Mouse (Mus musculus): ENCODE data around the gene Gsta3. TPM values are rescaled to one million over a fixed set of nuclear protein-coding genes. Genes with fewer than 3 reads are reported as not detected.
"Not testable (repeated sequence)": the region's sequence is repeated elsewhere in the genome, so short reads cannot be mapped to it uniquely, and the experiment has no call there.

Gene Gsta3
- polyA plus RNA-seq, 1 experiment from 2014 or later, result 0.48 TPM

- H3K27ac ChIP-seq (ENCODE audit: low read depth, low read length); H3K4me3 ChIP-seq (ENCODE audit: low read depth, low read length); H3K9me3 ChIP-seq (ENCODE audit: control insufficient read depth, low read length); H3K4me1 ChIP-seq (ENCODE audit: control insufficient read depth, insufficient read depth, low read length); H3K4me2 ChIP-seq (ENCODE audit: low read depth); ATAC-seq (ENCODE audit: insufficient read depth, low FRiP score, low TSS enrichment); H3K9ac ChIP-seq (ENCODE audit: low read length); H3K36me3 ChIP-seq (ENCODE audit: control insufficient read depth, insufficient read depth, low read length); H3K27me3 ChIP-seq (ENCODE audit: control insufficient read depth, insufficient read depth, low read length); DNase-seq (ENCODE audit: low spot score): not testable (repeated sequence)
- 35% methylated on average over 2 of the region's 2 CpGs for WGBS
Observed at GRCm38 (mm10) chr1:21276158-21276557, 35.8 kb downstream of the Gsta3 start.

DNA sequence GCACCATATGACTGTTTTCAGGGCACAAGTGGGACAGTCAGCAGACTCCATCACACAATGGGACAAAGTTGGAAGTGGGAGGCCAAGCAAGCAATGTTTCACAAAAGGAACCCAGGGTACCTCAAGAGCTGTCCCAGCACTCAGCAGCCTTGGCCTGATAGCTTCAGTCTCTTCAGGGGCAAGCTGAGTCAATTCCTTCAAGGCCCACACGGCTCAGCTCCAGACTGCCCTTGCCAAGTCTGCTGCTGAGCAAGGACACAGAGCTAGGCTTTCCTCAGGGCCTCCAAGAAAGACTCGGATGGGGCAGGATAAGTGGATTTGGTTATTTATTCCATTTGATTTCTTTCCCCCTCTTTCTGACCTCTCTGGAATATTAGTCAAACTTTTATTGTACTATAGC lies 39.9 kb downstream of the Gsta3 start:
- Histone ChIP-seq H3K36me3 (ENCODE audit: control insufficient read depth, insufficient read depth, low read length) (no peaks in the 10 kb centered on the region), H3K27ac (ENCODE audit: low read depth, low read length) (no peak overlapping the region), H3K27me3 (ENCODE audit: control insufficient read depth, insufficient read depth, low read length) (no peaks in the 10 kb centered on the region), H3K4me2 (ENCODE audit: low read depth) (no peak overlapping the region), H3K4me3 (ENCODE audit: low read depth, low read length) (no peak overlapping the region), H3K9ac (ENCODE audit: low read length) (no peak overlapping the region), H3K9me3 (ENCODE audit: control insufficient read depth, low read length) (no peaks in the 10 kb centered on the region), H3K4me1 (ENCODE audit: control insufficient read depth, insufficient read depth, low read length) (no peaks in the 10 kb centered on the region)
- ATAC-seq (ENCODE audit: insufficient read depth, low FRiP score, low TSS enrichment), result no peak
- no peak for DNase-seq (ENCODE audit: low spot score)
- 81% methylated on average over 2 of the region's 2 CpGs for WGBS

DNA sequence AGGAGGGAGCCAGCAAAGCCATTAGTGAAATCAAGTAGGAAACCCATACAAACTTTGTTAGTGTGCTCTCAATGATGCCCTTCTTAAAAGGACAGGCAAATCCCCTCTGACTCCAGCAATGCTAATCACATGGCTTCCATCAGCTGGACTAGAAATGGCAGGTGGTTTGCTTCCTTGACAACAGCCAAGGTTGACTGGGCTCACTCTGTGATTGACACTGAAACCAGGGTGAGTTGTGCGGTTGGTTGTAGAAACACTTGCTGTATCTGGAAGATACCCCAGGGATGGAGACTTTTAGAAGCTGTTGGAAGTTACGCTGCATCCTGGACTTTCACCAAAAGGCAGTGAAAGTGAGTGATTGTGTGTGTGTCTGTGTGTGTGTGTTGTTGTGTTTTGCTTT lies 44.3 kb downstream of the Gsta3 start:
- H3K9ac ChIP-seq (ENCODE audit: low read length); H3K27ac ChIP-seq (ENCODE audit: low read depth, low read length); H3K4me3 ChIP-seq (ENCODE audit: low read depth, low read length); H3K9me3 ChIP-seq (ENCODE audit: control insufficient read depth, low read length); H3K4me1 ChIP-seq (ENCODE audit: control insufficient read depth, insufficient read depth, low read length); H3K27me3 ChIP-seq (ENCODE audit: control insufficient read depth, insufficient read depth, low read length); DNase-seq (ENCODE audit: low spot score); H3K4me2 ChIP-seq (ENCODE audit: low read depth); H3K36me3 ChIP-seq (ENCODE audit: control insufficient read depth, insufficient read depth, low read length); ATAC-seq (ENCODE audit: insufficient read depth, low FRiP score, low TSS enrichment): not testable (repeated sequence)
- 100% methylated on average over 2 of the region's 2 CpGs for WGBS

DNA sequence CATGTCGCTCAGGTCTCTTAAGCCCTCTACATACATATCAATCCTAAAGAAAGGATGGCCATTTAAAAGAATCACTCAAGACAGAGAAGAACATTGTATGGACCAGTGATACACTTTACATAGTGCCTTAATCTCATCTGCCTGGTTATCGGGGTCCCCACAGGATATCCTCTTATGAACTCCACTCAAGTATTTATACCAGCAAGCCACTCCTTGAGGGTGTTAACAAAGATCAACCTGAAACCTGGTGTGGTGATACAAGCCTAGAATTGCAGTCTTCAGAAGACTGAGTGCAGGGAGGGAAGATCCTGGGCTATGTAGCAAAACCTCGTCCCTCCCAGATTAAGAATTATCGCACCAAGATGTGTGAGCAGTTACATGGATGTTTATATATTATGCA lies 51.0 kb downstream of the Gsta3 start:
- Histone ChIP-seq H3K27me3 (ENCODE audit: control insufficient read depth, insufficient read depth, low read length) (no peaks in the 10 kb centered on the region), H3K27ac (ENCODE audit: low read depth, low read length) (no peak overlapping the region), H3K4me3 (ENCODE audit: low read depth, low read length) (no peak overlapping the region), H3K36me3 (ENCODE audit: control insufficient read depth, insufficient read depth, low read length) (no peaks in the 10 kb centered on the region), H3K4me1 (ENCODE audit: control insufficient read depth, insufficient read depth, low read length) (no peaks in the 10 kb centered on the region), H3K4me2 (ENCODE audit: low read depth) (no peak overlapping the region), H3K9me3 (ENCODE audit: control insufficient read depth, low read length) (no peaks in the 10 kb centered on the region), H3K9ac (ENCODE audit: low read length) (no peak overlapping the region)
- no peak for ATAC-seq (ENCODE audit: insufficient read depth, low FRiP score, low TSS enrichment)
- WGBS, result 93% methylated on average over 4 of the region's 4 CpGs
- no peak for DNase-seq (ENCODE audit: low spot score)

- Histone ChIP-seq H3K4me2 (ENCODE audit: low read depth) (no peak overlapping the region), H3K27me3 (ENCODE audit: control insufficient read depth, insufficient read depth, low read length) (no peaks in the 10 kb centered on the region), H3K9ac (ENCODE audit: low read length) (no peak overlapping the region), H3K4me3 (ENCODE audit: low read depth, low read length) (no peak overlapping the region), H3K9me3 (ENCODE audit: control insufficient read depth, low read length) (no peaks in the 10 kb centered on the region), H3K27ac (ENCODE audit: low read depth, low read length) (no peak overlapping the region), H3K36me3 (ENCODE audit: control insufficient read depth, insufficient read depth, low read length) (no peaks in the 10 kb centered on the region), H3K4me1 (ENCODE audit: control insufficient read depth, insufficient read depth, low read length) (no peaks in the 10 kb centered on the region)
- no peak for DNase-seq (ENCODE audit: low spot score)
- WGBS, result 77% methylated on average over 1 of the region's 1 CpGs
- ATAC-seq (ENCODE audit: insufficient read depth, low FRiP score, low TSS enrichment), result no peak
Observed at GRCm38 (mm10) chr1:21292590-21292989, 52.2 kb downstream of the Gsta3 start.

DNA sequence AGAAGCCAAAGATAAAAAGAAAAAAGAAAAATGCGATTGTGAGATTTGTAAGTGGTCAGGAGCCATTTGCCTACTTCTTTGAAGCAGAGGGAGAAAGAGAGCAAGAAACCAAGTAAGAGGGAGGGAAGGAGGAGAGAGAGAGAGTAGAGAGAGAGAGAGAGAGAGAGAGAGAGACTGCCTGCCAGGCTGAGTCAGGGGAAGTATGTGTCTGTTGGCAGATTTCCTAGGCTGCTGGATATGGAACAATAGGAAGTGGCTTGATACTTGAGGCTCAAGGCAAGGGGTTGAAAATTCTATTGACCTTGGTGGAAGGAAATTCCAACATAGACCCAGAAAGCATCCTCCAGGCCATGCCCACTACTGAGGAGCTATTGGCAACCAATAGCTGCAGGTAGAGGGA lies 55.8 kb downstream of the Gsta3 start:
- no peak overlapping the region for H3K4me3 ChIP-seq (ENCODE audit: low read depth, low read length)
- H3K4me1 ChIP-seq (ENCODE audit: control insufficient read depth, insufficient read depth, low read length), result no peaks in the 10 kb centered on the region
- H3K27me3 ChIP-seq (ENCODE audit: control insufficient read depth, insufficient read depth, low read length), result no peaks in the 10 kb centered on the region
- H3K9ac ChIP-seq (ENCODE audit: low read length), result no peak overlapping the region
- no peak overlapping the region for H3K4me2 ChIP-seq (ENCODE audit: low read depth)
- ATAC-seq (ENCODE audit: insufficient read depth, low FRiP score, low TSS enrichment), result no peak
- H3K9me3 ChIP-seq (ENCODE audit: control insufficient read depth, low read length), result no peaks in the 10 kb centered on the region
- H3K36me3 ChIP-seq (ENCODE audit: control insufficient read depth, insufficient read depth, low read length), result no peaks in the 10 kb centered on the region
- DNase-seq (ENCODE audit: low spot score), result no peak
- H3K27ac ChIP-seq (ENCODE audit: low read depth, low read length), result no peak overlapping the region
- 89% methylated on average over 1 of the region's 1 CpGs for WGBS

DNA sequence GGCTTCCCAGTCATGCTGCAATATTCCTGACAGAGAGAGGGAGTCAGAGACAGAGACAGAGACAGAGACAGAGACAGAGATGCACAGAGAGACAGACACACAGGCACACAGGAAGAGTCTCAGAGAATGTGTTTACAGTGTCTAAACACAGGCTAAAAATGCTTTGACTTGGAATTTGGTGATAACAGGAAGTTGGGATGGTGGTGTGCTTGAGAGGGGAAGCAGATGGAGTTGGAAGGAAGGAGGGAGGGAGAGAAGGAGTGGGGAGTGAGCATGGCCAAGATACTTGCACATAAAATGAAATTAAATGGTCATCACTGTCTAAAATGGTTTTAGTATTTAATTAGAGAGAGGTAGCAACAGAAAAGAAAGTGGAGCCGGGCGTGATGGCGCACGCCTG lies 57.7 kb downstream of the Gsta3 start:
- Histone ChIP-seq H3K36me3 (ENCODE audit: control insufficient read depth, insufficient read depth, low read length) (no peaks in the 10 kb centered on the region), H3K4me3 (ENCODE audit: low read depth, low read length) (no peak overlapping the region), H3K27ac (ENCODE audit: low read depth, low read length) (no peak overlapping the region), H3K4me2 (ENCODE audit: low read depth) (no peak overlapping the region), H3K9ac (ENCODE audit: low read length) (no peak overlapping the region), H3K27me3 (ENCODE audit: control insufficient read depth, insufficient read depth, low read length) (no peaks in the 10 kb centered on the region), H3K4me1 (ENCODE audit: control insufficient read depth, insufficient read depth, low read length) (no peaks in the 10 kb centered on the region), H3K9me3 (ENCODE audit: control insufficient read depth, low read length) (no peaks in the 10 kb centered on the region)
- ATAC-seq (ENCODE audit: insufficient read depth, low FRiP score, low TSS enrichment) (no peak), DNase-seq (ENCODE audit: low spot score) (no peak)
- over 99% methylated on average over 4 of the region's 4 CpGs for WGBS

GRCm38 (mm10) chr1:21299826-21300225 lies 59.4 kb downstream of the Gsta3 start:
- DNase-seq (ENCODE audit: low spot score), result no peak
- no peak overlapping the region for H3K27ac ChIP-seq (ENCODE audit: low read depth, low read length)
- H3K36me3 ChIP-seq (ENCODE audit: control insufficient read depth, insufficient read depth, low read length), result no peaks in the 10 kb centered on the region
- H3K4me1 ChIP-seq (ENCODE audit: control insufficient read depth, insufficient read depth, low read length), result no peaks in the 10 kb centered on the region
- no peak overlapping the region for H3K9ac ChIP-seq (ENCODE audit: low read length)
- H3K27me3 ChIP-seq (ENCODE audit: control insufficient read depth, insufficient read depth, low read length), result no peaks in the 10 kb centered on the region
- H3K4me2 ChIP-seq (ENCODE audit: low read depth), result no peak overlapping the region
- H3K4me3 ChIP-seq (ENCODE audit: low read depth, low read length), result no peak overlapping the region
- 73% methylated on average over 3 of the region's 3 CpGs for WGBS
- no peaks in the 10 kb centered on the region for H3K9me3 ChIP-seq (ENCODE audit: control insufficient read depth, low read length)
- ATAC-seq (ENCODE audit: insufficient read depth, low FRiP score, low TSS enrichment), result no peak

DNA sequence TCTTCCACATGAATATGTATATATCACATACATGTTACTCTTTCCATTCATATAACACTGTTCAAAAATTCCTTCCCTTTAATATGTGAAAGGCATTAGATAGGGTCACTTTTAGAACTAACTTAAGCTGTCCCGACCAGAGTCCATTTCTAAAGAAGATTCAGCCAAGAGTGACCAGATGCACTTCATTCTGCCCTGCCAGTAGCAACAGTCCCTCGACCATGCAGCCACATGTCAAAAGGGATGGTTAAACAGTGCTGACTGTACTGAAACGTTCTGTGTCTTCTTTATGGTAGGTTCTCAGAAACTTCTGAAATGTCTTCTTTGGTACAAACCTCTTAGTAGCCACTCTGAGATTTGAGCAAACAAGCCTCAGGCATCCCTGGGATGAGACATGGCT lies 61.3 kb downstream of the Gsta3 start:
- Histone ChIP-seq H3K27ac (ENCODE audit: low read depth, low read length) (no peak overlapping the region), H3K4me1 (ENCODE audit: control insufficient read depth, insufficient read depth, low read length) (no peaks in the 10 kb centered on the region), H3K9me3 (ENCODE audit: control insufficient read depth, low read length) (no peaks in the 10 kb centered on the region), H3K9ac (ENCODE audit: low read length) (no peak overlapping the region), H3K4me2 (ENCODE audit: low read depth) (no peak overlapping the region), H3K36me3 (ENCODE audit: control insufficient read depth, insufficient read depth, low read length) (no peaks in the 10 kb centered on the region), H3K27me3 (ENCODE audit: control insufficient read depth, insufficient read depth, low read length) (no peaks in the 10 kb centered on the region), H3K4me3 (ENCODE audit: low read depth, low read length) (no peak overlapping the region)
- WGBS, result 79% methylated on average over 3 of the region's 3 CpGs
- no peak for ATAC-seq (ENCODE audit: insufficient read depth, low FRiP score, low TSS enrichment)
- DNase-seq (ENCODE audit: low spot score), result no peak

Measured in neural tube, embryonic 11.5 days (tissue).